Mouse (Mus musculus) retina, embryonic 14.5 days (tissue): Measurements from ENCODE around the gene Cfap61.
A peak's percentile ranks its signal among the peaks of the same experiment; 100 is the strongest.

Source experiments
- DNase-seq: peaks from one replicate; pipeline ENCODE4 v3.0.0-alpha.2; 2015; ENCODE audit warnings: low spot score

Cfap61 gene

DNA sequence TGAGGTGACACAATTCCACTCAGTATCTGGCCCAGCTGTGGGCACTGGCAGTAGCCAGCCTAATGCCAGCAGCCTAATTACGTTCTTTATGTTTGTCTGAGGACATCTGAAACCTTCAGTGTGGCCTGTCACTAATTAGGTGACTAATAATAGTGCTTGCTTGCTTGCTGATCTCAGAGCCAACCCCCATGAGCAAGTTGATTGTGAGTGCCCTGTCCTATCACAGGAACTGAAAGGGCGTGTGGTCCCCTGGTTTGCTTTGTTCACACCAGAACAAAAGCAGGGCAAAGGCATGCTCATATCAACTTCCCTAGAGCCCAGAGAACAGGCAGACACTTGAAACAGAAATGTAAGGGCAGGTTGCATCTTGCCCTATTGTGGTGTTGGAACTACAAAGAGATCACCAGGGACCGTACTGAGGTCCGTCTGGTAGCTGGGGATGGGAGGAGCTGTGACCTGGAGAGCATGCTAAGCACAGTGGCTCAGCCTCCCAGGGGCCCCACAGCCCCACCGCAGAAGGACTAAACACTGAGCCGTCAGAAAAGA is 148.8 kb downstream of the Cfap61 start:
- peak; percentile 55 for DNase-seq

DNA sequence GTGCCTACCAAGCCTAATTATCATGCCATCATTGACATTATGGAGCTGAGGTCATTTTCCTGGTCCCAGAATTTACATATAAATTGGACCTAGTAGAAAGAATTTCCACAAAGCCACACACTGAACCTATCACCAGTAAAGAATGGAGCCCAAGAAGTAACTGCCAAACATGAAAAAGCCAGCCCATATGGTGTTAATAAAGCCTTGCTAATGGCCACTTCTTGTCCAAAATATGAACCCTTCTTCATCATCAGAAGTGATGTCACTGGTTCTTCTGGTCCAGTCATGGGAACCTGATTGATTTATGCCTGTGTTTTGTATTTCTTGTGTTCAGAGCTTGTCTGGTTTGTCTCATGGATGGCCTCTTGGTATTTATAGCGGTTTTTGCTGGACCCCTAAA is 152.8 kb downstream of the Cfap61 start:
- DNase-seq: no peak

GRCm38 (mm10) chr2:146089157-146089692 is 154.6 kb downstream of the Cfap61 start:
- DNase-seq: no peak

GRCm38 (mm10) chr2:146097532-146097931 is 162.9 kb downstream of the Cfap61 start:
- DNase-seq: no peak

- peak; percentile 47 for DNase-seq
These were observed 164.5 kb downstream of the Cfap61 start for GRCm38 (mm10) chr2:146098853-146099717.

DNA sequence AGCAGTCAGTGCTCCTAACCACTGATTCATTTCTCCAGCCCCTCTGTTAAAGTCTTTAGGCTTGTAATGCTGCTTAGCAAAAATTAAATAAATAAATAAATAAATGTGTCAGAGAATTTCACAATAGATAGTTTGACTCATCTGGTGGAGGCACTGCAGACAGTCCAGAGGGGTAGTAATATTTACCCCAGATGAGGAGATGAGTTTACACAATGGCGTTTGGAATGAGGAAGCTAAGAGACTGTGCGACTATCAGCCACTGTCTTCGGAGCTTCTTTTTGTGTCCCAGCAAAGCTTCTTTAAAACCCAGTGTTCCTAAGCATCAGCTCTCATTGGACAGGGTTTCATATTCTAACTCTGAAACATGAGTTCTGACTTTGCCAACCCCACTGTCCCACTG is 165.3 kb downstream of the Cfap61 start:
- no peak for DNase-seq

GRCm38 (mm10) chr2:146100489-146101060 is 166.0 kb downstream of the Cfap61 start:
- no peak for DNase-seq

- no peak for DNase-seq
These were observed 168.0 kb downstream of the Cfap61 start for GRCm38 (mm10) chr2:146102600-146102999.

- no peak for DNase-seq
These were observed 170.8 kb downstream of the Cfap61 start for GRCm38 (mm10) chr2:146105341-146105740.

DNA sequence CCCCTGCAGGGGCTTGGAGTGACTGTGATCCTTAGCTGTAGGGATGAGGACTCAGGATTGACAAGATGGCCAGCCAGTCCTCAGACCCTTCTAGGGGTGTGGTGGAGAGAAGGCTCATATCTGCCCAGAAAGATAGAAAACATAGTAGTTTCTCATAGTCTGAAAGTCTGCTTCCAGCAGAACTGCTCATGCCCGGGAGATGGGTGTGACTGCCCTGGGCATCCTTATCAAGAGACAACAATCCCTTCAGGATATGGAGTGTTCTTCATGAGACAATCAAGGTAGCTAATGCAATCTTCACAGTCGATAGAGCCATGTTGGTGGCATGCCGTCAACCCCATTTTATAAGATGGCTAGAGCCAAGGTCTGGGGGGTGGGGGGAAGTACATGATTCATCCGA is 173.4 kb downstream of the Cfap61 start:
- DNase-seq: no peak

- DNase-seq: no peak
These were observed 175.3 kb downstream of the Cfap61 start for GRCm38 (mm10) chr2:146109921-146110320.

DNA sequence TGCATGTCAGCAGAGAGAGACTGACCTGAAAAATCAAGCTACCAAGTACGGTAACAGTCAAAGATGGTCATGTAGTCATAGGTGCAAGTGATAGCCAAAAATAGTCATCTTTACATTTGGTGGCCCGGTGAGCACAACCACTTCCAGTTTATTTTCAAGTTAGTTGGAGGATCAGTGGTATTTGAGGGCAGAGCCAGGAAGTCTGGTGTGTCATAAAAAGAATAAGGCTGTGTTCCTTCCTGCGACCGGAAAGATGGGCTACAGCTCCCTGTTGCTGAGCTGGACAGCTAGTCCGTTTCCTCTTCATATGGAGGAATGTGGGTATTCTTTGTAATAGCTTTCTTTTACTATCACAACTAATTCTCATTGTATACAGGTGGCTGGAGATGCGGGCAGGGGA is 181.7 kb downstream of the Cfap61 start:
- no peak for DNase-seq

GRCm38 (mm10) chr2:146116726-146117125 is 182.1 kb downstream of the Cfap61 start:
- DNase-seq: no peak

DNA sequence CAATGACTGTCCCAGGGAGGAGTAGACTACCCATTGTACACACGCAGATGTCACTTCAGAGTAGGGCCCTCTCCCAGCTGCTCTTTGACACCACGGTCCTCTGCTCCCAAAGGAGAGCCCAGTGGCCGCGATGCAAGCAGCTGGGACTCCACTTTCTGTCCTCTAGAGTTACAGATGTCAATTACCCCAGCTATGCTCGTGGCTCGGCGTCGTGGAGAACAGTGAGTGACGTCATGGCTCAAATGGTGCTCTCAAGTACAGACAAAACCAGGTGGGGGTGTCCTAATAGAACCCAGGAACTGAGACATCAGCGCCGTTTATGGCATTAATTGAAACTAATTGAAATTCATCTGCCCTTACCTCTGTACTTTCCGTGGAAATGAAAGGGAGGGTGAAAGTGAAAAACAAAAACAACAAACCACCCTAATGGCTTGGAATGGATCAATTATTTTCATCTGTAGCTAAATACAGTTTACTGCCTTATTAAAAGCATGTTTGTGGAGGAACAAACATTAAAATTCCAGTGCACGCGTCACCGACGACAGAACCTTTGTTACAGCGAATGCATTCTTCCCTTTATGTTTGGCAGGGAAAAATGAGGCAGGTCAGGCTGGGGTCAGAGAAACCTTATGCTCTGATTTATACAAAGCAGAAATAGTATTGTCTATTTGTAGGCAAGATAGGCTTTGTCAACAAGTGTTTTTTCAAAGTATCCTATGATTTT is 182.8 kb downstream of the Cfap61 start:
- peak; percentile 71 for DNase-seq

DNA sequence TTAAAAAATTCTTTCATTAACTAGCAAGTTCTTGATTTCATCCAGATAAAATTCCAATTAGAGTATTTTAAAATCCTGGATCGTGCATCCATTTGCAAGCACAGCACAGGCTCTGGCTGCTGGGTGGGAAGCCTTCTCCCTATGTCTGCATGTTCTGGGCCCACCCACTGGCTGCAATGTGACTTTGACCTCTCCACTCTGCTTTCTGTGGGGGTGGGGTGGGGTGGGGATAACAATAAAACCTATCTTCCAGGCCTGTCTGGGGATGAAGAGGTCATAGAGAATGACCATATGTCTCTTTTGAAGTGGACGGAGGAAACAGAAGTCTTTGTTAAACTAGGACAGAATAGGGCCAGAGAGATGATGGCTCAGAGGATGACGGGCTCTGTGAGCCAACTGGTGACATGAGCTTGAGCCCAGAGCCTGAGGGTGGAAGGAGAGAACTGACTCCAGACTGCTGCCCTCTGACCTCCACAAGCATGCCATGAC is 183.4 kb downstream of the Cfap61 start:
- peak; percentile 54 for DNase-seq

- no peak for DNase-seq
These were observed 187.0 kb downstream of the Cfap61 start for GRCm38 (mm10) chr2:146121551-146121950.

- DNase-seq: no peak
These were observed 190.5 kb downstream of the Cfap61 start for GRCm38 (mm10) chr2:146125129-146125528.

DNA sequence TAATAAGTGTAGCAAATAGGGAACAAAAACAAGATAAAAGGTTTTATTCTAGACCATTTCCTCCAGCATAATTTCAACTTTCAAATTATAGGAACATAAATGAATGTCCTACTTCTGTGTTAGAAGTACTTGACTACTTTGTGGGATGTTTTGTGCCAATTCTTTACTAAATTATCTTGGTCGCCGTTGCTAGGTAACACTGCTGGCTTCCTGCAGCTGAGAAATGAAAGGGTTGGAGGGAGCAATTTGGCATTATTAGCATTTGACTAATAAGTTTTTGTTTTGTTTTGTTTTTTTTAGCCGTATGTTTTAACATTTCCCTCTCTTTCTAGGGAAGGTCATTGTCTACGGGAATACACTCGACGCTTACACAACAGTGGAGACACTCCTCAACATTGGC is 194.0 kb downstream of the Cfap61 start:
- DNase-seq: no peak

DNA sequence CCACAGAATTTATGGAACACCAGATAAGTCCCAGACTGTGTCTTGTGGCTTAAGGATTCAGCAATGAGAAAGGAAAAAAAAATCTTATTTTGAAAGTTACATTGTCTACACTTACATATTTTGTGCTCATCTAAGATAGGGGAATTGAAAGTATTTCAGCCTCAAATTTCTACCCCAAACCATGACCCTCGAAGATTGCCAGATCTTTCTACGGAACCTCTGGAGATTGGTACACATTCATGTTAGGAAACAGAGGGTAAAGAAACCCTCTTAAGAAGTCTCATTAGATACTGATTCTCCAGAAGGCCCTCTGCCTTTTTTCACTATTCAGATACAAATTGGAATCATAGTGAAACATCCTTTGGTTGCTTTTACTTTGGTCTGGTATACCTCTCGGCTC is 195.9 kb downstream of the Cfap61 start:
- no peak for DNase-seq

DNA sequence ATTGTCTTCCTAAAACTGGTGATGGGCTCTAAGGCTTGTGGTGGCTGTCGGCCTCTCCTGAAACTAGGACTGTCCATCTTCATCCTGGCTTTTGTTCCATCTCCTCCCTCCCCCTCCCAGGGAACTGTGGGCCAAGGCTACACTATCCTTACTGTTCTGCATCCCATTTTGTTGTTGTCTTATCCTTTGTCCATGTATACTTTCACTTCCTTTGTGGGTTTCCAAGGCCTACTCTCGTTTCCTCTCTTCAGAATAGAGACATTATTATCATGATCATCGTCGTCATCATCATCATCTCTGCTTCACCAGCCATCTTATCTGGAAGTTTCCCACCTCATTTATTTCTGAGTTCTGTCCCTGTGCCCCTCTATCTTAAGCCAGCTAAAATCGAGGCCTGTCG is 199.7 kb downstream of the Cfap61 start:
- no peak for DNase-seq

- DNase-seq: no peak
These were observed 206.1 kb downstream of the Cfap61 start for GRCm38 (mm10) chr2:146140711-146141110.

DNA sequence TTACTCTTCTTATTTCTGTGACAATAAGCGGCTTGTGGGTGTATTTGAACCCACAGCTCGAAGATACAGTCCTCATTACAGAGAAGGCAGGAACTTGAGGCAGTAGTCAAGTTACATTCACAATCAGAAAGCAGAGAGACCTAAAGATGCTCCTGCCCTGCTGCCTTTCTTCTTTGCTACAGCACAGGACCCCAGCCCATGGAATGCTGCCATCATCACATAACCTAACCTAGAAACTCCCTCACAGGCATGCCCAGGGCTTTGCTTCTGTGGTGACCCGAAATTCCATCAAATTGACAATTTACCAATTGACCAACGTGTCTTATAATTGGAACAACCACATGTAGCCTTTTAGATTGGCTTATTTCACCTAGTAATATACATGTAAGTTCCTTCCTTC is 212.7 kb downstream of the Cfap61 start:
- no peak for DNase-seq
